Mouse (Mus musculus) MEL-GATA-1-ER (cell line): ENCODE results near the gene Hepacam2.
A peak's percentile ranks its signal among the peaks of the same experiment; 100 is the strongest.
"Not testable (repeated sequence)": the region's sequence is repeated elsewhere in the genome, so short reads cannot be mapped to it uniquely, and the experiment has no call there.

Experiments
- DNase-seq: peaks from one replicate; pipeline ENCODE4 v3.0.0-alpha.2; 2012; ENCODE audit warnings: low read depth; ENCODE audit errors: extremely low read depth

The Hepacam2 gene

GRCm38 (mm10) chr6:3463594-3463993, 34.5 kb downstream of the Hepacam2 start:
- DNase-seq: no peak

DNA sequence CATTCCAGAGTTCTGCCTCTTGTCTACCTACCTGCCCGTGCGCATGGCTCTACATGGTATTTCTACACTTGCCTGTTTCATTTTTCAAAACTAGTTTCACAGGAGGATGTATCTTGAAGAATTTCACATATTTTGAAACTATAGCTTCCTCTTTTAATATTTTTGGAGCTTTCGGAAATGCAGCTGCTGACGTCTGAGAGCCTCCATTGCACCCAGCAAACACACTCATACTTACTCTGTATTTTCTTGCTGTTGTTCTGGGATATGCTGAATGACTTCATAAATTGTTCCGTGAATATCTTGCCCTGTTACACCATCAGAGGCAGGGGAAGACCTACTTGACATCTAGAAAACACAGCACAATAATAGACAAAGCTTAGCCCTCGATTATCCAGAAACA, 35.1 kb downstream of the Hepacam2 start:
- no peak for DNase-seq

- no peak for DNase-seq
Measured at GRCm38 (mm10) chr6:3455944-3456536, 42.1 kb downstream of the Hepacam2 start.

DNA sequence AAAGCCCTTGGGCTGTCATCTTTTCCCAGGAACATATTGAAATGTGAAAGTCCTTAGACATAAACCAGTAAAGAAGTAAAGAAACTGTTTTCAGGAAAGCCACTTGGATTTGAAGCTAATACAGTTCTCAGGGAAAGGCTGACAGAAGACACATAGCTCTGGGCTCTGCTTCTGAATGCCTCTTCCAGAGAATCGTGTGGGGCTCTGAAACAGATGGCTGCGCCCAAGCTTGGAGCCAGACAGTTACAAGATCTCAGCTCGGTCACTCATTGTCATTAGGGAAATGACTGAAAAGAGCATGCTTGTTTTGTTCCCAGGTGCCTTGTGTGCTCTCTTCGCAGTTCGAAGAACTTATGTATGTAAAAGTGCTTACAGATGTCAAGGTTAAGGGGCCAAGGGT, 43.7 kb downstream of the Hepacam2 start:
- no peak for DNase-seq

DNA sequence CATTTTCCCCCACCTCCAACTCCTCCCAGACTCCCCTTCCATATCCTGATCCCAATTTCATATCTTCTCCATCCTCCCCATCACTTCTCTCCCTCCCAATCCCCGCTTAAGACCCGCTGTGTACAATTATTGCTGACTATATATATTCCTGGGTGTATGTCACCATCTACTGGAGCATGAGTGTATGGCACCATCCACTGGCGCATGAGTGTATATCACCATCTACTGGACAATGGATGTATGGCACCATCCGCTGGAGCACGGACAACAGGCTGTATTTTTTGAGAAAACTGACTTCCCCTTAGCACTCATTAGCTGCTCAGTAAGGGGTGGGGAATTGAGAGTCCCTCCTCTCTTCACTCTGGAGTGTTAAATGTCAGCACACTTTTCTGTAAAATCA, 50.7 kb downstream of the Hepacam2 start:
- DNase-seq: peak; percentile 72

GRCm38 (mm10) chr6:3443905-3444304, 54.2 kb downstream of the Hepacam2 start:
- no peak for DNase-seq

DNA sequence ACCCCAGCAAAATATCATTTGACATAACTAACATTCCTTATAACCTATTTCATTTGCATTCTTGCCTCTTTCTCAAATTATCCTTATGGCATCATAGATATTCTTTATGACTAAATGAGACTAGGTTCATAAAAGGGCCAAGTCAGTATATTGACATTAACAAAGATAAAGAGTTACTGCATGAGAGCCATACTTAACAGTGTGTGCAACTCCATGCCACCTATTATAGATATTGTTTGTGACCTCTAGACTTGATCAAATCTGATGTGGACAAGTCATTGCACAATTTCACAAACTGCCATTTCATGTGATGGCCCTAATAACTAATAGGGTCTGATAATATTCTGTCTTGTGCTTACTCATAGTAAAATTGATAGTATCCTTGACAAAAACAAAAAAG, 62.0 kb downstream of the Hepacam2 start:
- DNase-seq: no peak

DNA sequence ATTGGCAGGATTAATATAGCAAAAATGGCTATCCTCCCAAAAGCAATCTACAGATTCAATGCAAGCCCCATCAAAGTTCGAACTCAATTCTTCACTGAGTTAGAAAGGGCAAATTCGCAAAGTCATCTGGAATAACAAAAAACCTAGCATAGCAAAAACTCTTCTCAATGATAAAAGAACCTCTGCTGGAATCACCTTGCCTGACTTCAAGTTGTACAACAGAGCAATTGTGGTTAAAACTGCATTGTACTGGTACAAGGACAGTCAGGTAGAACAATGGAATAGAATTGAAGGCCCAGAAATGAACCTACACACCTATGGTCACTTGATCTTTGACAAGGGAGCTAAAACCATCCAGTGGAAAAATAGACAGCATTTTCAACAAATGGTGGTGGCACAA, 67.1 kb downstream of the Hepacam2 start:
- not testable (repeated sequence) for DNase-seq

GRCm38 (mm10) chr6:3427047-3427446, 71.1 kb downstream of the Hepacam2 start:
- peak; percentile 14 for DNase-seq

DNA sequence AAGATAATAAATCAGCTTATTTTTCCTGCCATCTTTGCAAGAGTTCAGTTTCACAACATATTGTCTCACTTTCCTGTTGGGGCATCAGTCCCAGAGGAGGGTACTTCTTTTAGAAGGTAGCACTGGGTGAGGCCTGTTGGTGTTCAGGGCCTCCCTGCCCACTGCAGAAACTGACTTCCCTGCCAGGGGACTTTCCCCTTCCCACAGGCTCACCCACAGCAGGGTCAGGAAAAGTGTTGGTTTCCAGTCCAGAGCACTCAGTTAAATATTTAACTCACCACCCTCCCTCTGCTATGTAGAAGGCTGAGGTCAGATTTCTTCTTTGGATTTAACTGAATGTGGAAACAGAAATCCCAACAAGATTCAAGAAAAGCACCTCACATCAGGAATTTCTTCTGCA, 72.8 kb downstream of the Hepacam2 start:
- not testable (repeated sequence) for DNase-seq

- DNase-seq: not testable (repeated sequence)
Measured at GRCm38 (mm10) chr6:3424613-3425277, 73.4 kb downstream of the Hepacam2 start.
